Mouse (Mus musculus) small intestine, adult 2 months (tissue): ENCODE data around the gene Rgl2.

Experiments
- CTCF ChIP-seq: fragments of 200-500 bp; IDR thresholded peaks from 2 replicates; pipeline ENCODE4 v1.5.1; 2012; ENCODE audit warnings: low read depth, mild to moderate bottlenecking, control low read depth, inconsistent platforms, low read length, moderate library complexity, mixed read lengths; ENCODE audit not compliant: insufficient replicate concordance, insufficient read length; ENCODE audit errors: extremely low read depth
- POLR2A ChIP-seq: fragments of 200-500 bp; IDR thresholded peaks from 2 replicates; pipeline ENCODE4 v1.6.1; 2012; ENCODE audit warnings: low read depth, mild to moderate bottlenecking, control low read depth, inconsistent platforms, low read length, moderate library complexity

DNA sequence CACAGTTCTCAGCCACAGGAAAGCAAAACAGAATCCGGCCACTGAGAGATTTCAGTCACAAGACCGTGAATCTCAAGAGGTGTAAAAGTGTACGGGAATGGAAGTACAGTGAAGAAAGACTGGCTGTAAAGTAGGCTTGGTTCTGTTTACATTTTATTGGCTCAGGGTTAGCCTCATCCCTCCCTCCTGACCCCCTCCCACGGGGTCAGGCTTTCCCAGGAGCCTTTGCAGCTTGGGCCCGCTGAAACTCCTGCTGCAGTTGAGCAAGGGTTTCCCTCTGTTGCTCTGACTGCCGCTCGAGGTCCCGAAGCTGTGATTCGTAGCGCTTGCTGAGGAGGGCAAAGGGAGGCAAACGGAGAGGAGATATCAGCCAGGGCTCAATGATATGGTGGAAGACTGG lies 9.4 kb downstream of the Rgl2 start:
- TF ChIP-seq CTCF (no peak), POLR2A (no peak)
